Mouse (Mus musculus): ENCODE data around the gene Gm11168. TPM values are rescaled to one million over a fixed set of nuclear protein-coding genes. Genes with fewer than 3 reads are reported as not detected.
A peak's percentile ranks its signal among the peaks of the same experiment; 100 is the strongest.
"Not testable (repeated sequence)": the region's sequence is repeated elsewhere in the genome, so short reads cannot be mapped to it uniquely, and the experiment has no call there.

Gene Gm11168
- polyA plus RNA-seq (2015; fragmentation: Nextera tagmentation; extraction: Ambion mirVana) = 10.8 TPM in 1 of 2 replicates, not detected in the other

DNA sequence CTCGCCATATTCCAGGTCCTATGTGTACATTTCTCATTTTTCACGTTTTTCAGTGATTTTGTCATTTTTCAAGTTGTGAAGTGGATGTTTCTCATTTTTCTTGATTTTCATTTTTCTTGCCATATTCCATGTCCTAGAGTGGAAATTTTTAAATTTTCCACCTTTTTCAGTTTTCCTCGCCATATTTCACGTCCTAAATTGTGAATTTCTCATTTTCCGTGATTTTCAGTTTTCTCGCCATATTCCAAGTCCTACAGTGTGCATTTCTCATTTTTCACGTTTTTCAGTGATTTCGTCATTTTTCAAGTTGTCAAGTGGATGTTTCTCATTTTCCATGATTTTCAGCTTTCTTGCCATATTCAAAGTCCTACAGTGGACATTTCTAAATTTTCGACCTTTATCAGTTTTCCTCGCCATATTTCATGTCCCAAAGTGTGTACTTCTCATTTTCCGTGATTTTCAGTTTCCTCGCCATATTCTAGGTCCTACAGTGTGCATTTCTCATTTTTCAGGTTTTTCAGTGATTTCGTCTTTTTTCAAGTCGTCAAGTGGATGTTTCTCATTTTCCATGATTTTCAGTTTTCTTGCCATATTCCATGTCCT, at the start of gene Gm11168:
Gene Gm11168, plus strand, starts transcription at position 553 of the 603 bp plus-strand sequence.
- not testable (repeated sequence) for H3K27me3 ChIP-seq (ENCODE audit: control insufficient read depth, insufficient read depth, low read length); H3K9me3 ChIP-seq (ENCODE audit: control insufficient read depth, low read length); H3K27ac ChIP-seq (replicated peaks); H3K4me2 ChIP-seq (replicated peaks; ENCODE audit: low read depth); H3K4me1 ChIP-seq (replicated peaks; ENCODE audit: control insufficient read depth, insufficient read depth); DNase-seq (ENCODE audit: low spot score); ATAC-seq (ENCODE audit: low FRiP score, low TSS enrichment); H3K36me3 ChIP-seq (ENCODE audit: control insufficient read depth, insufficient read depth, low read length); H3K9ac ChIP-seq (ENCODE audit: low read length); H3K4me3 ChIP-seq (ENCODE audit: low read depth, low read length)
- WGBS = 72% methylated on average over 6 of the region's 14 CpGs

DNA sequence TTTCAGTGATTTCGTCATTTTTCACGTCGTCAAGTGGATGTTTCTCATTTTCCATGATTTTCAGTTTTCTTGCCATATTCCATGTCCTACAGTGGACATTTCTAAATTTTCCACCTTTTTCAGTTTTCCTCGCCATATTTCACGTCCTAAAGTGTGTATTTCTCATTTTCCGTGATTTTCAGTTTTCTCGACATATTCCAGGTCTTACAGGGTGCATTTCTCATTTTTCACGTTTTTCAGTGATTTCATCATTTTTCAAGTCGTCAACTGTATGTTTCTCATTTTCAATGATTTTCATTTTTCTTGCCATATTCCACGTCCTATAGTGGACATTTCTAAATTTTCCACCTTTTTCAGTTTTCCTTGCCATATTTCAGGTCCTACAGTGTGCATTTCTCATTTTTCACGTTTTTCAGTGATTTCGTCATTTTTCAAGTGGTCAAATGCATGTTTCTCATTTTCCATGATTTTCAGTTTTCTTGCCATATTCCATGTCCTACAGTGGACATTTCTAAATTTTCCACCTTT, 2.6 kb upstream of the Gm11168 start, which contains the start of gene Gm10722:
Gene Gm10722, plus strand, starts transcription at position 478 of the 528 bp plus-strand sequence.
- H3K4me1 ChIP-seq (replicated peaks; ENCODE audit: control insufficient read depth, insufficient read depth); H3K9me3 ChIP-seq (ENCODE audit: control insufficient read depth, low read length); H3K36me3 ChIP-seq (ENCODE audit: control insufficient read depth, insufficient read depth, low read length); H3K4me3 ChIP-seq (ENCODE audit: low read depth, low read length); H3K27me3 ChIP-seq (ENCODE audit: control insufficient read depth, insufficient read depth, low read length); ATAC-seq (ENCODE audit: low FRiP score, low TSS enrichment); H3K9ac ChIP-seq (ENCODE audit: low read length); H3K4me2 ChIP-seq (replicated peaks; ENCODE audit: low read depth); H3K27ac ChIP-seq (replicated peaks): not testable (repeated sequence)
- peak; percentile 12 for DNase-seq (ENCODE audit: low spot score)
- 68% methylated on average over 12 of the region's 12 CpGs for WGBS

DNA sequence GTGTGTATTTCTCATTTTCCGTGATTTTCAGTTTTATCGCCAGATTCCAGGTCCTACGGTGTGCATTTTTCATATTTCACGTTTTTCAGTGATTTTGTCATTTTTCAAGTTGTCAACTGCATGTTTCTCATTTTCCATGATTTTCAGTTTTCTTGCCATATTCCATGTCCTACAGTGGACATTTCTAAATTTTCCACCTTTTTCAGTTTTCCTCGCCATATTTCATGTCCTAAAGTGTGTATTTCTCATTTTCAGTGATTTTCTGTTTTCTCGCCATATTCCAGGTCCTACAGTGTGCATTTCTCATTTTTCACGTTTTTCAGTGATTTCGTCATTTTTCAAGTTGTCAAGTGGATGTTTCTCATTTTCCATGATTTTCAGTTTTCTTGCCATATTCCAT, 2.1 kb upstream of the Gm11168 start:
- H3K36me3 ChIP-seq (ENCODE audit: control insufficient read depth, insufficient read depth, low read length); H3K4me1 ChIP-seq (replicated peaks; ENCODE audit: control insufficient read depth, insufficient read depth); H3K9ac ChIP-seq (ENCODE audit: low read length); H3K4me3 ChIP-seq (ENCODE audit: low read depth, low read length); DNase-seq (ENCODE audit: low spot score); ATAC-seq (ENCODE audit: low FRiP score, low TSS enrichment); H3K9me3 ChIP-seq (ENCODE audit: control insufficient read depth, low read length); H3K27ac ChIP-seq (replicated peaks); H3K4me2 ChIP-seq (replicated peaks; ENCODE audit: low read depth); H3K27me3 ChIP-seq (ENCODE audit: control insufficient read depth, insufficient read depth, low read length): not testable (repeated sequence)
- 67% methylated on average over 8 of the region's 8 CpGs for WGBS

DNA sequence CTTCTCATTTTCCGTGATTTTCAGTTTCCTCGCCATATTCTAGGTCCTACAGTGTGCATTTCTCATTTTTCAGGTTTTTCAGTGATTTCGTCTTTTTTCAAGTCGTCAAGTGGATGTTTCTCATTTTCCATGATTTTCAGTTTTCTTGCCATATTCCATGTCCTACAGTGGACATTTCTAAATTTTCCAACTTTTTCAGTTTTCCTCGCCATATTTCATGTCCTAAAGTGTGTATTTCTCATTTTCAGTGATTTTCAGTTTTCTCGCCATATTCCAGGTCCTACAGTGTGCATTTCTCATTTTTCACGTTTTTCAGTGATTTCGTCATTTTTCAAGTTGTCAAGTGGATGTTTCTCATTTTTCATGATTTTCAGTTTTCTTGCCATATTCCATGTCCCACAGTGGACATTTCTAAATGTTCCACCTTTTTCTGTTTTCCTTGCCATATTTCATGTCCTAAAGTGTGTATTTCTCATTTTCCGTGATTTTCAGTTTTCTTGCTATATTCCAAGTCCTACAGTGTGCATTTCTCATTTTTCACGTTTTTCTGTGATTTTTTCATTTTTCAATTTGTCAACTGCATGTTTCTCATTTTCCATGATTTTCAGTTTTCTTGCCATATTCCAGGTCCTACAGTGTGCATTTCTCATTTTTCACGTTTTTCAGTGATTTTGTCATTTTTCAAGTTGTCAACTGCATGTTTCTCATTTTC, 1.0 kb upstream of the Gm11168 start:
- H3K4me1 ChIP-seq (replicated peaks; ENCODE audit: control insufficient read depth, insufficient read depth); H3K9ac ChIP-seq (ENCODE audit: low read length); H3K27me3 ChIP-seq (ENCODE audit: control insufficient read depth, insufficient read depth, low read length); H3K4me2 ChIP-seq (replicated peaks; ENCODE audit: low read depth); H3K36me3 ChIP-seq (ENCODE audit: control insufficient read depth, insufficient read depth, low read length); H3K9me3 ChIP-seq (ENCODE audit: control insufficient read depth, low read length); H3K4me3 ChIP-seq (ENCODE audit: low read depth, low read length); H3K27ac ChIP-seq (replicated peaks): not testable (repeated sequence)
- 0 out of 2 replicates have a peak, but pooled peaks have one; percentile 10 for TF ChIP-seq CTCF (IDR thresholded peaks at IDR 0.05; ENCODE audit: low read depth)
- ATAC-seq (ENCODE audit: low FRiP score, low TSS enrichment) (peak; percentile 86), DNase-seq (ENCODE audit: low spot score) (peak; percentile 13)
- WGBS = 56% methylated on average over 8 of the region's 11 CpGs

DNA sequence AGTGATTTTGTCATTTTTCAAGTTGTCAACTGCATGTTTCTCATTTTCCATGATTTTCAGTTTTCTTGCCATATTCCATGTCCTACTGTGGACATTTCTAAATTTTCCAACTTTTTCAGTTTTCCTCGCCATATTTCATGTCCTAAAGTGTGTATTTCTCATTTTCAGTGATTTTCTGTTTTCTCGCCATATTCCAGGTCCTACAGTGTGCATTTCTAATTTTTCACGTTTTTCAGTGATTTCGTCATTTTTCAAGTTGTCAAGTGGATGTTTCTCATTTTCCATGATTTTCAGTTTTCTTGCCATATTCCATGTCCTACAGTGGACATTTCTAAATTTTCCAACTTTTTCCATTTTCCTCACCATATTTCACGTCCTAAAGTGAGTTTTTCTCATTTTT, 3.0 kb downstream of the Gm11168 start:
- WGBS = 87% methylated on average over 1 of the region's 5 CpGs
- H3K27ac ChIP-seq (replicated peaks); H3K9ac ChIP-seq (ENCODE audit: low read length); DNase-seq (ENCODE audit: low spot score); ATAC-seq (ENCODE audit: low FRiP score, low TSS enrichment); H3K4me3 ChIP-seq (ENCODE audit: low read depth, low read length); H3K27me3 ChIP-seq (ENCODE audit: control insufficient read depth, insufficient read depth, low read length); H3K36me3 ChIP-seq (ENCODE audit: control insufficient read depth, insufficient read depth, low read length); H3K4me1 ChIP-seq (replicated peaks; ENCODE audit: control insufficient read depth, insufficient read depth); H3K9me3 ChIP-seq (ENCODE audit: control insufficient read depth, low read length); H3K4me2 ChIP-seq (replicated peaks; ENCODE audit: low read depth): not testable (repeated sequence)

DNA sequence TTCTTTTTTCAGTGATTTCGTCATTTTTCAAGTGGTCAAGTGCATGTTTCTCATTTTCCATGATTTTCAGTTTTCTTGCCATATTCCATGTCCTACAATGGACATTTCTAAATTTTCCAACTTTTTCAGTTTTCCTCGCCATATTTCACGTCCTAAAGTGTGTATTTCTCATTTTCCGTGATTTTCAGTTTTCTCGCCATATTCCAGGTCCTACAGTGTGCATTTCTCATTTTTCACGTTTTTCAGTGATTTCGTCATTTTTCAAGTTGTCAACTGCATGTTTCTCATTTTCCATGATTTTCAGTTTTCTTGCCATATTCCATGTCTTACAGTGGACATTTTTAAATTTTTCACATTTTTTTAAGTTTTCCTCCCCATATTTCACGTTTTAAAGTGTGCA, 3.5 kb downstream of the Gm11168 start:
- WGBS = 69% methylated on average over 8 of the region's 8 CpGs
- peak; percentile 69 for ATAC-seq (ENCODE audit: low FRiP score, low TSS enrichment)
- H3K4me2 ChIP-seq (replicated peaks; ENCODE audit: low read depth); DNase-seq (ENCODE audit: low spot score); H3K4me3 ChIP-seq (ENCODE audit: low read depth, low read length); H3K9me3 ChIP-seq (ENCODE audit: control insufficient read depth, low read length); H3K27me3 ChIP-seq (ENCODE audit: control insufficient read depth, insufficient read depth, low read length); H3K4me1 ChIP-seq (replicated peaks; ENCODE audit: control insufficient read depth, insufficient read depth); H3K27ac ChIP-seq (replicated peaks); H3K9ac ChIP-seq (ENCODE audit: low read length); H3K36me3 ChIP-seq (ENCODE audit: control insufficient read depth, insufficient read depth, low read length): not testable (repeated sequence)

DNA sequence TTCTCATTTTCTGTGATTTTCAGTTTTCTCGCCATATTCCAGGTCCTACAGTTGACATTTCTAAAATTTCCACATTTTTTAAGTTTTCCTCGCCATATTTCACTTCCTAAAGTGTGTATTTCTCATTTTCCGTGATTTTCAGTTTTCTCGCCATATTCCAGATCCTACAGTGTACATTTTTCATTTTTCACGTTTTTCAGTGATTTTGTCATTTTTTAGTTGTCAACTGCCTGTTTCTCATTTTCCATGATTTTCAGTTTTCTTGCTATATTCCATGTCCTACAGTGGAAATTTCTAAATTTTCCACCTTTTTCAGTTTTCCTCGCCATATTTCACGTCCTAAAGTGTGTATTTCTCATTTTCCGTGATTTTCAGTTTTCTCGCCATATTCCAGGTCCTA, 4.1 kb downstream of the Gm11168 start:
- H3K27ac ChIP-seq (replicated peaks); H3K4me1 ChIP-seq (replicated peaks; ENCODE audit: control insufficient read depth, insufficient read depth); H3K9me3 ChIP-seq (ENCODE audit: control insufficient read depth, low read length); H3K27me3 ChIP-seq (ENCODE audit: control insufficient read depth, insufficient read depth, low read length); DNase-seq (ENCODE audit: low spot score); H3K4me2 ChIP-seq (replicated peaks; ENCODE audit: low read depth); H3K4me3 ChIP-seq (ENCODE audit: low read depth, low read length); H3K36me3 ChIP-seq (ENCODE audit: control insufficient read depth, insufficient read depth, low read length); H3K9ac ChIP-seq (ENCODE audit: low read length): not testable (repeated sequence)
- 0 out of 2 replicates have a peak, but pooled peaks have one; percentile 21 for ATAC-seq (ENCODE audit: low FRiP score, low TSS enrichment)
- 70% methylated on average over 6 of the region's 9 CpGs for WGBS

DNA sequence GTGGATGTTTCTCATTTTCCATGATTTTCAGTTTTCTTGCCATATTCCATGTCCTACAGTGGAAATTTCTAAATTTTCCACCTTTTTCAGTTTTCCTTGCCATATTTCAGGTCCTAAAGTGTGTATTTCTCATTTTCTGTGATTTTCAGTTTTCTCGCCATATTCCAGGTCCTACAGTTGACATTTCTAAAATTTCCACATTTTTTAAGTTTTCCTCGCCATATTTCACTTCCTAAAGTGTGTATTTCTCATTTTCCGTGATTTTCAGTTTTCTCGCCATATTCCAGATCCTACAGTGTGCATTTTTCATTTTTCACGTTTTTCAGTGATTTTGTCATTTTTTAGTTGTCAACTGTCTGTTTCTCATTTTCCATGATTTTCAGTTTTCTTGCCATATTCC, 6.2 kb downstream of the Gm11168 start:
- H3K27me3 ChIP-seq (ENCODE audit: control insufficient read depth, insufficient read depth, low read length); H3K4me3 ChIP-seq (ENCODE audit: low read depth, low read length); DNase-seq (ENCODE audit: low spot score); H3K4me2 ChIP-seq (replicated peaks; ENCODE audit: low read depth); H3K9ac ChIP-seq (ENCODE audit: low read length); H3K4me1 ChIP-seq (replicated peaks; ENCODE audit: control insufficient read depth, insufficient read depth); H3K36me3 ChIP-seq (ENCODE audit: control insufficient read depth, insufficient read depth, low read length); H3K27ac ChIP-seq (replicated peaks); H3K9me3 ChIP-seq (ENCODE audit: control insufficient read depth, low read length): not testable (repeated sequence)
- ATAC-seq (ENCODE audit: low FRiP score, low TSS enrichment) = peak; percentile 51; the same call in 1 of the 2 replicates
- no CpG with 5 or more reads among the region's 5 CpGs for WGBS
